Mouse (Mus musculus) cerebellum, adult 2 months (tissue): Measurements from ENCODE around the gene Trap1.
"Not testable (repeated sequence)": the region's sequence is repeated elsewhere in the genome, so short reads cannot be mapped to it uniquely, and the experiment has no call there.

ENCODE experiments used
- CTCF ChIP-seq: fragments of 200-500 bp; IDR thresholded peaks from 2 replicates; pipeline ENCODE4 v1.5.1; 2011; ENCODE audit warnings: low read depth, mild to moderate bottlenecking, control low read depth, low read length, moderate library complexity, borderline replicate concordance; ENCODE audit not compliant: insufficient read depth
- POLR2A ChIP-seq: fragments of 200-500 bp; IDR thresholded peaks from 2 replicates; pipeline ENCODE4 v1.6.1; 2011; ENCODE audit warnings: low read length, control low read depth, borderline replicate concordance; ENCODE audit not compliant: insufficient read depth

GRCm38 (mm10) chr16:4078302-4078701 lies 675 bp upstream of the Trap1 start:
- TF ChIP-seq POLR2A, CTCF: not testable (repeated sequence)
